Mouse (Mus musculus) naive thymus-derived CD4-positive, alpha-beta T cell, adult 5 months (primary cell): ENCODE data around the gene Strc. TPM values are rescaled to one million over a fixed set of nuclear protein-coding genes. Genes with fewer than 3 reads are reported as not detected.

ENCODE experiments used
- polyA plus RNA-seq: library from polyadenylated mRNA; unstranded; fragments of 100-300 nt; shearing (Covaris generic); gene quantifications from one replicate; pipeline ENCODE4 v1.2.1, GENCODE M21; 2017

Gene Strc
- 0.17 TPM for polyA plus RNA-seq

DNA sequence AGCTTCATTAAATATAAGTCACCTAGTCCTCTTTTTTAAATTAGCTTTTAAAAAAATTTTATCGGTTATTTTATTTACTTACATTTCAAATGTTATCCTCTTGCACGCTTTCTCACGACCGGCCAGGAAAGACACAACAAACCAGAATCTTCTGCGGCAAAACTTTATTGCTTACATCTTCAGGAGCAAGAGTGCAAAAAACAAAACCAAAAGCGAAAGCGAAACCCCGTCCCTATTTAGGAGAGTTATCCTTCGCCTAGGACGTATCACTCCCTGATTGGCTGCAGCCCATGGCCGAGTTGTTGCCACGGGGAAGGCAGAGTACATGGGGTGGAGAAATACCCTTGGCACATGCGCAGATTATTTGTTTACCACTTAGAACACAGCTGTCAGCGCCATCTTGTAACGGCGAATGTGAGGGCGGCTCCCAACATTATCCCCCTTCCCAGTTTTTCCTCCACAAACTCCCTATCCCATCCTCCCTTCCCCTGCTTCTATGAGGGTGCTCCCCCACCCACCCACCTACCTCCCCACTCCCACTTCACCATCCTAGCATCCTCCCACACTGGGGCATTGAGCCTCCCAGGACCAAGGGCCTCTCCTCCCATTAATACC lies at the start of gene Strc:
Gene Strc (minus strand): TSS at position 208 of the 615 bp plus-strand sequence.

DNA sequence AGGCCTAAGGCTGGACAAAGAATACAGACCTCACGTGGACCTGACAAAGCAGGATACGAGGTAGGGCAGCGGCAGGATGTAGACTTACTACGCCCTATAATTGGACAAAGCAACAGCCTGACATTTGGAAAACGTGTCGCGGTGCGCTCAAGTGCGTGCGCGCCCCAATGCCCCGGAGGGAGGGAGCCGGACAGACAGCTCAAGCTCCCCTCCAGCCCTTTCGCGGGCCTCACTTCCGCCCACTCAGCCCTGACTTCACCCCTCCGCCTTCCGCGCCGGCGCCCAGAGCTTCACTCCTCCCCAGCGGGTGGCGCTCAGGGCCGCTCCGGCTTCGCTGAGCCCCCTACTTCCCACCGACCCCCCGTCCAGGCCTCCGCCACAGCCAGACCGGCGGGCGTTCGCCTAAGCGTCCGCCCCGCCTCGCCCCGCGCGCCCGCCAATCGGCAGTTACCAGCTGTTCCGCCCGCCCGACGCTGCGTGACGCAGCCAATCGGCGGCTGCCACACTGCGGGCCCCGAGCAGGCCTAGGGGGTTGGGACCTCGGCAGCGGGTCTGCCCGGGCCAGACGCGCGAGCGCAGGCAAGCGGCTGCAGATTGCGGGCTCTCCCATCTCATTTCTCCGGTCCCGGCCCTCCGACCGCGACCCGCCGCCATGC lies 26.5 kb upstream of the Strc start, which contains the start of the genes Pdia3 and Catsper2:
Gene Pdia3 (plus strand): TSS at position 389 of the 656 bp plus-strand sequence.
Gene Catsper2 (minus strand): TSS at position 406 of the 656 bp plus-strand sequence.

DNA sequence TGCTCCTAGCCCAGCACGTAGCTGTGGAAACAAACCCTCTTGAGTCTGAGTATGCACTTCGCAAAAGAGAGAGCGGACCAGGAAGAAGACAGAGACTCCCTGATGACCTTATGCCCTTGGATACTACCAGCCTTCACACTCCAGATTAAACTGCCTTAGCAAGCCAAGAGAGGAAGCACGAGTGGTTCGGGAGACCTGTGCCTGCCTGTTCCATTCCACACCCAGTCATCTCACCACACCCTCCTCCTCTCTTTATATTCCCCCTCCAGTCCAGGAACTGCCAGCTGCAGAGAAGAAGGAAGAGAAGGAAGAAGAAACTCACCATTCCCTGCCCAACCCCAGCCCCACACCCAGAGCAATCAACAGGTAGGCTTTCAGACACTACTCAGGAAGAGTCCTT lies 29.5 kb downstream of the Strc start, which contains the start of gene Ckmt1:
Gene Ckmt1 (plus strand): TSS at position 221 of the 400 bp plus-strand sequence.

DNA sequence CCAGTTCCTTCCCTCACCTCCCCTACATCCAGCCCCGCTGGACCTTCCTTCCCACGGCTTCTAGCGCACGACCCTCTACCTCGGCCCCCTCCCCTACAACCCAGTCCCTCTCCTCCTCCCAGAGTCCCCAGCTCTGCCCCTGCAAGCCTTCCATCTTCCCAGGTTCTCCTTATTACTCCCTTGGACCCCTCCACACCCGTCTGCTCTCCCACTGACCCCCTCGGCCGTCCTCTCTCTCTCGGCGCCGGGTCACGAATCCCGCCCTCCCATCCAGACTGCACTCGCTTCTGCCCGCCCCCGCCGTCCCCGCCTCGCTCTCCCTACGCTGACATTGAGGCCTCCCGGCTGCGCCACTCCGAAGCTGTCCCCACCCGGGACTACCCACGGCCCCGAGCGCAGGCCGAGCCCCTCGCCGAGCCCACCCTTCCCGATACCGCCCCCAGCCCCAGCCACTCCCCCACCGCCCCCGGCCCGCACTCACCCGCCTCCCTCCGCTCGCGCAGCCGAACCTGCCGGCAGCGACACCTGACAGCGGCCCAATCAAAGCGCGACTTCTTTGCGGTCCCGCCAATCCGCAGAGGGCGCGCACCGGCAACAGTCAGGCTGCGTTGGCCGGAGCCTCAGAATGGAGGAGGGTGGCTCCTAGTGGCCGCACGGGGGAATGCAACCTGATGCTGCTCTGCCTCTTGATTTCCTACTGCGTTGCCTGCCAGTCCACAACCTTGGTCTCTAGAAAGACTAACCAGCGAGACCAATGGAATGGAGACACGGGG lies 32.0 kb downstream of the Strc start, which contains the start of gene Ppip5k1:
Gene Ppip5k1 (minus strand): TSS at position 577 of the 773 bp plus-strand sequence.

Other genes starting within 250 kb of the Strc start
- 13.9 TPM for gene Adal, start 246.7 kb downstream of the Strc start, polyA plus RNA-seq
- 22.0 TPM for gene Lcmt2, start 246.5 kb downstream of the Strc start, polyA plus RNA-seq
- 65.0 TPM for gene Tubgcp4, start 216.5 kb downstream of the Strc start, polyA plus RNA-seq
- gene Zscan29, start 216.0 kb downstream of the Strc start, polyA plus RNA-seq: 25.3 TPM
- gene Trp53bp1, start 115.8 kb downstream of the Strc start, polyA plus RNA-seq: 53.6 TPM
- 0.05 TPM for gene Map1a, start 97.6 kb downstream of the Strc start, polyA plus RNA-seq
- 8.7 TPM for gene Ppip5k1, start 31.8 kb downstream of the Strc start, polyA plus RNA-seq
- gene Ckmt1, start 29.5 kb downstream of the Strc start, polyA plus RNA-seq: 0.37 TPM
- gene Pdia3, start 26.6 kb upstream of the Strc start, polyA plus RNA-seq: 415 TPM
- 1.5 TPM for gene Catsper2, start 26.6 kb upstream of the Strc start, polyA plus RNA-seq
- gene Ell3, start 57.1 kb upstream of the Strc start, polyA plus RNA-seq: 0.16 TPM
- 372 TPM for gene Serf2, start 62.0 kb upstream of the Strc start, polyA plus RNA-seq
- 119 TPM for gene Hypk, start 66.1 kb upstream of the Strc start, polyA plus RNA-seq
- 0.98 TPM for gene Serinc4, start 69.6 kb upstream of the Strc start, polyA plus RNA-seq
- 134 TPM for gene Mfap1b, start 86.9 kb upstream of the Strc start, polyA plus RNA-seq
- gene Mfap1a, start 119.5 kb upstream of the Strc start, polyA plus RNA-seq: 36.0 TPM
- 6.1 TPM for gene Wdr76, start 119.6 kb upstream of the Strc start, polyA plus RNA-seq